Mouse (Mus musculus) cortical plate, adult 2 months (tissue): ENCODE results near the gene Slain2. TPM values are rescaled to one million over a fixed set of nuclear protein-coding genes. Genes with fewer than 3 reads are reported as not detected.

ENCODE experiments used
- H3K27ac ChIP-seq: fragments of 200-500 bp; 2 replicates; pipeline ENCODE4 v1.5.1; 2012; ENCODE audit warnings: low read length, control low read depth, inconsistent platforms; ENCODE audit not compliant: insufficient read depth
- H3K4me1 ChIP-seq: fragments of 200-500 bp; 2 replicates; pipeline ENCODE4 v1.6.1; 2011; ENCODE audit warnings: low read length; ENCODE audit not compliant: control insufficient read depth, insufficient read depth
- H3K4me3 ChIP-seq: fragments of 200-500 bp; 2 replicates; pipeline ENCODE4 v1.5.1; 2011; ENCODE audit warnings: mild to moderate bottlenecking, low read length, control low read depth; ENCODE audit not compliant: insufficient read depth
- CTCF ChIP-seq: fragments of 200-500 bp; IDR thresholded peaks from 2 replicates; pipeline ENCODE4 v1.5.1; 2011; ENCODE audit warnings: mild to moderate bottlenecking, control low read depth, low read length; ENCODE audit not compliant: insufficient read depth; ENCODE audit errors: extremely low read depth
- POLR2A ChIP-seq: fragments of 200-500 bp; IDR thresholded peaks from 2 replicates; pipeline ENCODE4 v1.6.1; 2011; ENCODE audit warnings: mild to moderate bottlenecking, low read length, control low read depth; ENCODE audit not compliant: insufficient read depth; ENCODE audit errors: extremely low read depth
- polyA plus RNA-seq: library from polyadenylated mRNA; depleted of rRNA; stranded (reverse); fragments of >200 nt; gene quantifications from 2 replicates; pipeline ENCODE4 v1.2.3, GENCODE M21; 2012

The Slain2 gene
- polyA plus RNA-seq, 1 experiment = 14.7 TPM

- TF ChIP-seq CTCF = no peak
- no peak for TF ChIP-seq POLR2A
- Histone ChIP-seq H3K4me3 (no peak overlapping the region), H3K4me1 (no peaks in the 10 kb centered on the region), H3K27ac (no peak overlapping the region)
Measured at GRCm38 (mm10) chr5:72899255-72899654, 14.8 kb upstream of the Slain2 start.

GRCm38 (mm10) chr5:72901866-72902265 lies 12.2 kb upstream of the Slain2 start:
- TF ChIP-seq CTCF (no peak), POLR2A (no peak)
- Histone ChIP-seq H3K4me3 (no peak overlapping the region), H3K4me1 (no peaks in the 10 kb centered on the region), H3K27ac (no peak overlapping the region)

- TF ChIP-seq POLR2A = no peak
- no peak for TF ChIP-seq CTCF
- Histone ChIP-seq H3K27ac (no peak overlapping the region), H3K4me1 (no peaks in the 10 kb centered on the region), H3K4me3 (no peak overlapping the region)
Measured at GRCm38 (mm10) chr5:72902312-72902711, 11.8 kb upstream of the Slain2 start.

GRCm38 (mm10) chr5:72902876-72903516 lies 11.1 kb upstream of the Slain2 start:
- H3K4me1 ChIP-seq = no peaks in the 10 kb centered on the region
- no peak for TF ChIP-seq POLR2A
- TF ChIP-seq CTCF = no peak
- no peak overlapping the region for H3K4me3 ChIP-seq
- H3K27ac ChIP-seq = no peak overlapping the region

- no peak overlapping the region for H3K4me3 ChIP-seq
- H3K27ac ChIP-seq = no peak overlapping the region
- no peaks in the 10 kb centered on the region for H3K4me1 ChIP-seq
- TF ChIP-seq CTCF (no peak), POLR2A (no peak)
Measured at GRCm38 (mm10) chr5:72904903-72905790, 9.0 kb upstream of the Slain2 start.

- Histone ChIP-seq H3K4me3 (no peak overlapping the region), H3K4me1 (no peaks in the 10 kb centered on the region), H3K27ac (no peak overlapping the region)
- TF ChIP-seq POLR2A = no peak
- TF ChIP-seq CTCF = no peak
Measured at GRCm38 (mm10) chr5:72907402-72907801, 6.7 kb upstream of the Slain2 start.

GRCm38 (mm10) chr5:72908324-72908936 lies 5.7 kb upstream of the Slain2 start:
- Histone ChIP-seq H3K27ac (no peak overlapping the region), H3K4me3 (no peak overlapping the region), H3K4me1 (no peaks in the 10 kb centered on the region)
- TF ChIP-seq POLR2A (no peak), CTCF (no peak)

GRCm38 (mm10) chr5:72909363-72909762 lies 4.7 kb upstream of the Slain2 start:
- Histone ChIP-seq H3K4me3 (no peak overlapping the region), H3K27ac (no peak overlapping the region), H3K4me1 (no peaks in the 10 kb centered on the region)
- TF ChIP-seq POLR2A = no peak
- TF ChIP-seq CTCF = no peak

GRCm38 (mm10) chr5:72910373-72910772 lies 3.7 kb upstream of the Slain2 start:
- H3K27ac ChIP-seq = no peak overlapping the region
- TF ChIP-seq POLR2A (no peak), CTCF (no peak)
- no peak overlapping the region for H3K4me3 ChIP-seq
- H3K4me1 ChIP-seq = no peaks in the 10 kb centered on the region
